Mouse (Mus musculus): ENCODE data around the gene Pxk. TPM values are rescaled to one million over a fixed set of nuclear protein-coding genes. Genes with fewer than 3 reads are reported as not detected.

Pxk gene
- polyA plus RNA-seq, 1 experiment from 2014 or later: 15.7 TPM

GRCm38 (mm10) chr14:8132789-8133188 lies 34.8 kb downstream of the Pxk start:
- DNase-seq (no peak), ATAC-seq (0 out of 2 replicates have a peak, but pooled peaks have one; percentile 23)
- no peaks in the 10 kb centered on the region for H3K9me3 ChIP-seq (ENCODE audit: low read length)
- H3K4me1 ChIP-seq (ENCODE audit: insufficient read depth): no peaks in the 10 kb centered on the region; the same call in 1 of the 2 replicates
- 54% methylated on average over 8 of the region's 8 CpGs for WGBS (ENCODE audit: insufficient replicate concordance)
- peak overlapping the region; percentile 51 for H3K27ac ChIP-seq (ENCODE audit: low read depth)
- TF ChIP-seq CTCF (IDR thresholded peaks at IDR 0.05; ENCODE audit: low read depth) (no peak), EP300 (IDR thresholded peaks at IDR 0.05; ENCODE audit: low read depth) (no peak)
- H3K27me3 ChIP-seq (ENCODE audit: insufficient read depth, low read length): no peaks in the 10 kb centered on the region
- peaks cover 27% of the 10 kb centered on the region for H3K36me3 ChIP-seq (replicated peaks; ENCODE audit: insufficient read depth, low read length)
- H3K9ac ChIP-seq (replicated peaks): no peak overlapping the region
- H3K4me2 ChIP-seq (ENCODE audit: low read depth, low read length): no peak overlapping the region
- H3K4me3 ChIP-seq (ENCODE audit: low read depth, low read length): no peak overlapping the region

- Histone ChIP-seq H3K9ac (replicated peaks) (no peak overlapping the region), H3K4me2 (ENCODE audit: low read depth, low read length) (no peak overlapping the region), H3K36me3 (replicated peaks; ENCODE audit: insufficient read depth, low read length) (peaks cover 35% of the 10 kb centered on the region), H3K9me3 (ENCODE audit: low read length) (no peaks in the 10 kb centered on the region), H3K27ac (ENCODE audit: low read depth) (no peak overlapping the region), H3K27me3 (ENCODE audit: insufficient read depth, low read length) (no peaks in the 10 kb centered on the region), H3K4me3 (ENCODE audit: low read depth, low read length) (no peak overlapping the region), H3K4me1 (ENCODE audit: insufficient read depth) (no peaks in the 10 kb centered on the region; the same call in 1 of the 2 replicates)
- no peak for DNase-seq
- ATAC-seq: no peak
- no peak for TF ChIP-seq CTCF (IDR thresholded peaks at IDR 0.05; ENCODE audit: low read depth)
- TF ChIP-seq EP300 (IDR thresholded peaks at IDR 0.05; ENCODE audit: low read depth): no peak
- 61% methylated on average over 2 of the region's 2 CpGs for WGBS (ENCODE audit: insufficient replicate concordance)
Observed at GRCm38 (mm10) chr14:8134234-8134633, 36.2 kb downstream of the Pxk start.

GRCm38 (mm10) chr14:8135130-8135529 lies 37.1 kb downstream of the Pxk start:
- Histone ChIP-seq H3K9ac (replicated peaks) (no peak overlapping the region), H3K4me3 (ENCODE audit: low read depth, low read length) (no peak overlapping the region), H3K9me3 (ENCODE audit: low read length) (no peaks in the 10 kb centered on the region), H3K27ac (ENCODE audit: low read depth) (no peak overlapping the region; the same call in 1 of the 2 replicates), H3K27me3 (ENCODE audit: insufficient read depth, low read length) (no peaks in the 10 kb centered on the region), H3K4me2 (ENCODE audit: low read depth, low read length) (no peak overlapping the region), H3K4me1 (ENCODE audit: insufficient read depth) (no peaks in the 10 kb centered on the region; the same call in 1 of the 2 replicates), H3K36me3 (replicated peaks; ENCODE audit: insufficient read depth, low read length) (peaks cover 43% of the 10 kb centered on the region)
- TF ChIP-seq CTCF (IDR thresholded peaks at IDR 0.05; ENCODE audit: low read depth) (no peak), EP300 (IDR thresholded peaks at IDR 0.05; ENCODE audit: low read depth) (no peak)
- ATAC-seq (no peak), DNase-seq (no peak)
- 77% methylated on average over 3 of the region's 3 CpGs for WGBS (ENCODE audit: insufficient replicate concordance)

GRCm38 (mm10) chr14:8139724-8140710 lies 42.0 kb downstream of the Pxk start:
- no peak for DNase-seq
- ATAC-seq: no peak
- Histone ChIP-seq H3K27ac (ENCODE audit: low read depth) (no peak overlapping the region), H3K4me3 (ENCODE audit: low read depth, low read length) (no peak overlapping the region), H3K4me1 (ENCODE audit: insufficient read depth) (no peaks in the 10 kb centered on the region), H3K36me3 (replicated peaks; ENCODE audit: insufficient read depth, low read length) (peaks cover 67% of the 10 kb centered on the region), H3K9me3 (ENCODE audit: low read length) (no peaks in the 10 kb centered on the region), H3K4me2 (ENCODE audit: low read depth, low read length) (no peak overlapping the region), H3K9ac (replicated peaks) (no peak overlapping the region), H3K27me3 (ENCODE audit: insufficient read depth, low read length) (no peaks in the 10 kb centered on the region)
- TF ChIP-seq EP300 (IDR thresholded peaks at IDR 0.05; ENCODE audit: low read depth): no peak
- TF ChIP-seq CTCF (IDR thresholded peaks at IDR 0.05; ENCODE audit: low read depth): no peak
- 78% methylated on average over 23 of the region's 23 CpGs for WGBS (ENCODE audit: insufficient replicate concordance)

GRCm38 (mm10) chr14:8141131-8141530 lies 43.1 kb downstream of the Pxk start:
- no peaks in the 10 kb centered on the region for H3K4me1 ChIP-seq (ENCODE audit: insufficient read depth)
- no peak overlapping the region for H3K4me3 ChIP-seq (ENCODE audit: low read depth, low read length)
- H3K4me2 ChIP-seq (ENCODE audit: low read depth, low read length): no peak overlapping the region
- no peak overlapping the region for H3K9ac ChIP-seq (replicated peaks)
- H3K27ac ChIP-seq (ENCODE audit: low read depth): no peak overlapping the region
- H3K27me3 ChIP-seq (ENCODE audit: insufficient read depth, low read length): no peaks in the 10 kb centered on the region
- DNase-seq (no peak), ATAC-seq (no peak)
- peaks cover 71% of the 10 kb centered on the region for H3K36me3 ChIP-seq (replicated peaks; ENCODE audit: insufficient read depth, low read length)
- TF ChIP-seq CTCF (IDR thresholded peaks at IDR 0.05; ENCODE audit: low read depth) (no peak), EP300 (IDR thresholded peaks at IDR 0.05; ENCODE audit: low read depth) (no peak)
- H3K9me3 ChIP-seq (ENCODE audit: low read length): no peaks in the 10 kb centered on the region
- 51% methylated on average over 2 of the region's 2 CpGs for WGBS (ENCODE audit: insufficient replicate concordance)

Data from liver, postnatal 0 days (tissue).